Mouse (Mus musculus) neural tube, embryonic 11.5 days (tissue): Measurements from ENCODE around the gene Tpi1. TPM values are rescaled to one million over a fixed set of nuclear protein-coding genes. Genes with fewer than 3 reads are reported as not detected.
"Not testable (repeated sequence)": the region's sequence is repeated elsewhere in the genome, so short reads cannot be mapped to it uniquely, and the experiment has no call there.

Experiments
- ATAC-seq: fragments of 200-750 bp; cut with Nextera tagmentation; 2 replicates; pipeline ENCODE4 v1.8.0; 2017; ENCODE audit warnings: moderate number of reproducible peaks, mild to moderate bottlenecking, moderate TSS enrichment, moderate library complexity; ENCODE audit not compliant: insufficient read depth, low FRiP score, low TSS enrichment
- DNase-seq: peaks from one replicate; pipeline ENCODE4 v3.0.0-alpha.2; 2015; ENCODE audit warnings: low spot score
- H3K27ac ChIP-seq: fragments of 300-500 bp; sonication (generic); 2 replicates; pipeline ENCODE4 v1.5.1; 2014; ENCODE audit warnings: low read depth, mild to moderate bottlenecking, low read length
- H3K27me3 ChIP-seq: fragments of 300-500 bp; sonication (generic); 2 replicates; pipeline ENCODE4 v1.6.1; 2014; ENCODE audit warnings: mild to moderate bottlenecking, low read length, mixed read lengths; ENCODE audit not compliant: control insufficient read depth, insufficient read depth
- H3K36me3 ChIP-seq: fragments of 300-500 bp; sonication (generic); 2 replicates; pipeline ENCODE4 v1.6.1; 2014; ENCODE audit warnings: mild to moderate bottlenecking, low read length, moderate library complexity, mixed read lengths; ENCODE audit not compliant: control insufficient read depth, insufficient read depth
- H3K4me1 ChIP-seq: fragments of 300-500 bp; sonication (generic); 2 replicates; pipeline ENCODE4 v1.6.1; 2014; ENCODE audit warnings: low read length, mixed read lengths; ENCODE audit not compliant: control insufficient read depth, insufficient read depth
- H3K4me2 ChIP-seq: fragments of 300-500 bp; sonication (generic); 2 replicates; pipeline ENCODE4 v1.6.1; 2014; ENCODE audit warnings: low read depth, mild to moderate bottlenecking, moderate library complexity
- H3K4me3 ChIP-seq: fragments of 300-500 bp; sonication (generic); 2 replicates; pipeline ENCODE4 v1.5.1; 2014; ENCODE audit warnings: low read depth, low read length
- H3K9ac ChIP-seq: fragments of 300-500 bp; sonication (generic); 2 replicates; pipeline ENCODE4 v1.6.1; 2014; ENCODE audit warnings: mild to moderate bottlenecking, low read length
- H3K9me3 ChIP-seq: fragments of 300-500 bp; sonication (generic); 2 replicates; pipeline ENCODE4 v1.6.1; 2016; ENCODE audit warnings: low read length; ENCODE audit not compliant: control insufficient read depth
- WGBS: fragments of 180-500 bp; shearing (Covaris S2); extraction: QIAGEN DNeasy Blood & Tissue Kit; methylation state at CpG from one replicate; pipeline ENCODE4 v1.1.7; 2014; 5-methylcytosine and 5-hydroxymethylcytosine counted together
- polyA plus RNA-seq: library from polyadenylated mRNA; unstranded; fragments of >200 nt; fragmentation: Nextera tagmentation; extraction: Ambion mirVana; gene quantifications from 2 replicates; pipeline ENCODE4 v1.2.1, GENCODE M21; 2014

Tpi1 gene
- polyA plus RNA-seq, 1 experiment from 2014 or later, result 622 TPM

DNA sequence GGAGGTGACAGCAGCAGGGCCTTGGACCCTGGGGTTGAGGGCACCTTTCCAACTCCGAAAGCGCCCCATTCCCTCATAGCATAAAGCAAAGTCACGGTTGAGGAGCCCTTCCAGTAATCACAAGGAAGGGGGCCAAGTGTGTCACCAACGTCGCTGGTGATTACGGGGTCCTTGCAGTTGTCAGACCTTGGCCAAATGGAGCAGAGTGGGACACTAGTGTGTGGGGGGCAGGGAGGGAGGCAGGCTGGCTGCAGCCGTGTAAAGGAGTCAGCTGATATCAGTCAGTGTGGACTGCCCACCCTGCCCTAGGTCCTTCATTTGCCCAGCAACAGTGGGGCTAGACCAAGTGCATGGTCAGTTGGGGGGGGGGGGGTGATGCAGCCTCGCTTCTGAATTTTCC lies 352 bp upstream of the Tpi1 start:
- Histone ChIP-seq H3K9ac (peak overlapping the region; percentile 75; the same call in 1 of the 2 replicates), H3K4me1 (peaks cover 3% of the 10 kb centered on the region), H3K27me3 (no peaks in the 10 kb centered on the region), H3K9me3 (no peaks in the 10 kb centered on the region), H3K4me3 (peak overlapping the region; percentile 67), H3K4me2 (peak overlapping the region; percentile 87), H3K27ac (no peak overlapping the region; the same call in 1 of the 2 replicates), H3K36me3 (peaks cover 20% of the 10 kb centered on the region)
- peak; percentile 32 for ATAC-seq
- WGBS, result 39% methylated on average over 8 of the region's 8 CpGs
- peak; percentile 19 for DNase-seq

DNA sequence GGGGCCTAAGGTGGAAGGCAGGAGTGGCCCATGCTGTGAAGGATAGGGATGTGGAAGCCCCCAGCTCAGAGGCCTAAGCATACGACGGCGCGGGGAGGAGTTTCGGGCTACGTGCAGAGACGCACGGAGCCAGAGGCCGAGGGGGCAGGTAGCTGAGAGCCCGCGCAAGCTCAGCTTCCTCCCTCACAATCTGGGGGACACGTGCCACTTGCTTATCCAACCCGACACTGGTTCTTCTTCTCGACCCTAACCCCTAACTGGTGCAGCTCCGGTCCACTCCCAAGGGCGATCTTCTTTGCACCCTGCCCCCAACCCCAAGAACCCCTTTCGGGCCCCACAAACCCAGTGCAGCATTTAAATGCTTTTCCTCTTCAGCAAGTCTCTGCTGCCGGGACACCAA lies 600 bp downstream of the Tpi1 start:
- DNase-seq (peak; percentile 81), ATAC-seq (peak; percentile 56)
- peak overlapping the region; percentile 67 for H3K4me3 ChIP-seq
- H3K9me3 ChIP-seq, result no peaks in the 10 kb centered on the region
- no peaks in the 10 kb centered on the region for H3K27me3 ChIP-seq
- peak overlapping the region; percentile 75 for H3K9ac ChIP-seq
- H3K4me1 ChIP-seq, result peaks cover 7% of the 10 kb centered on the region
- H3K4me2 ChIP-seq, result peak overlapping the region; percentile 87
- peak overlapping the region; percentile 72 for H3K27ac ChIP-seq
- peaks cover 16% of the 10 kb centered on the region for H3K36me3 ChIP-seq
- WGBS, result under 1% methylated on average over 18 of the region's 18 CpGs

DNA sequence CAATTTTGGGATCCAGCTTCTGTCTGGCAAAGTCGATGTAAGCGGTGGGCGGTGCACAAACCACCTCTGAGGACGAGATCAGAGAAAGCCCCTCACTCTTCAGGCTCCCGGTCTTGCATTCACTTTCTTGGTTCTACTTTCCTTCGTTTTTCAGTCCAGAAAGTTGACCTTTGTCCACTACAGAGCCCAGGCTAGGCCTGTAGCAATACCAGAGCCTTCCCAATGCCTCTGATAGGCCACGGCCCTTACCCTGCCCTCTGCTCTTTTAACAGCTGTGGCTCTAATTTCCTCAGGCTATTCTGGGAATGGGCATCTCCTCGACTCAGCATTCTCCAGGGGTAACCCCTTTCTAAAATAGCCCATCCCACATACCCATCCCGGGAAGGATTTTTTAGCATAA lies 1.2 kb downstream of the Tpi1 start:
- Histone ChIP-seq H3K36me3 (peaks cover 10% of the 10 kb centered on the region; the same call in 1 of the 2 replicates), H3K4me3 (peak overlapping the region; percentile 67), H3K4me1 (peaks cover 7% of the 10 kb centered on the region), H3K27ac (peak overlapping the region; percentile 72), H3K4me2 (peak overlapping the region; percentile 87), H3K27me3 (no peaks in the 10 kb centered on the region), H3K9ac (peak overlapping the region; percentile 75), H3K9me3 (no peaks in the 10 kb centered on the region)
- 23% methylated on average over 9 of the region's 9 CpGs for WGBS
- DNase-seq, result peak; percentile 14
- no peak for ATAC-seq

DNA sequence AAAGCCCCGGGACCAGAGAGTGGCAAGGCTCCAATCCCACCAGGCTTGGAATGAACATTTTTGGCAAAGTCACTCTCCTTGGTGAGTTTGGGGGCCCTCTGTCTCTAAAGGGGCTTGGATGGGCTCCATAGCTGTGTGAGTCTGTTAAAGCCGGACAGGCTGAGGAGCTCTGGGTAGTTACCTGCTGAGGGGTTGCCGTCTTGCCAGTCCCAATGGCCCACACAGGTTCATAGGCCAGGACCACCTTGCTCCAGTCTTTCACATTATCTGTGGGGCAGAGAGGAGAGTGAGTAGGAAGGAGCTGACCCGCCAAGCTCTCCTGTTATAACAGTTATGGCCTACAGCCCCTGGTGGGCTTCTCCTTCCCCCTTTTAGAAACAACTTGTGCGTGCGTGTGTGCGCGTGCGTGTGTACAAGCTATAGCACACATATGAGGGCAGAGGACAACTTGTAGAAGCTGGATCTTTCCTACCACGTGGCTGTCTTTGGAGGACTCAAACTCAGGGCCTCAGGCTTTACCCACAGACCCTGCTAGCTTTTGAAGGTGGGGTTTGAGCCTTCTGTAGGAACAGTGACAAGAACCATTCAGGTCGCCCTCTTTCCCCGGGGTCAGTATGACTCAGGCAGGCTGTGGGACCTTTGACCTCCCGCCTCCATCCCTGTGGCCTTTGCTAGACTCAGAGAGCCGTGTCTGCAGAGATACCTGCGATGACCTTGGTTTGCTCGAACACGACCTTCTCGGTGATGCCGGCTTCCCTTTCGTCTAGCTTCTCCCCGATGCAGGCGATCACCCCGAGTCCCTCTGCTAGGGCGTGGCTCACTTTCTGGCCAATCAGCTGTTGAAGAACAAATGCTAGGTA lies 2.2 kb downstream of the Tpi1 start:
- H3K4me1 ChIP-seq, result peaks cover 7% of the 10 kb centered on the region
- H3K4me2 ChIP-seq, result peak overlapping the region; percentile 87
- no peaks in the 10 kb centered on the region for H3K9me3 ChIP-seq
- 0 out of 2 replicates have a peak overlapping the region, but pooled peaks have one; percentile 75 for H3K9ac ChIP-seq
- 86% methylated on average over 24 of the region's 24 CpGs for WGBS
- peak overlapping the region; percentile 67 for H3K4me3 ChIP-seq
- no peak overlapping the region for H3K27ac ChIP-seq
- no peak for ATAC-seq
- no peak for DNase-seq
- no peaks in the 10 kb centered on the region for H3K27me3 ChIP-seq
- peaks cover 8% of the 10 kb centered on the region; the same call in 1 of the 2 replicates for H3K36me3 ChIP-seq

DNA sequence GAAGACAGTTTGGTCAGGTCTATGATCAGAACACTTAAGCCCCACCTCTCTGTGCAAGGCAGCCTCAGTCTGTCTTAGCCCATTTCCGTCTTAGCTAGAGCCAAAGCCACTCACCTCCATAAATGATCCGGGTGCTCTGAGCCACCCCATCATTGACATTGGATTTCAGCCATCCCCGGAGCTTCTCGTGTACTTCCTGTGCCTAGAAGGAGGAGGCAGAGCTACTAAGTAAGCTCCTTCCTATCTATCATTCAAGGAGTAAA lies 2.8 kb downstream of the Tpi1 start:
- H3K36me3 ChIP-seq, result peaks cover 7% of the 10 kb centered on the region; the same call in 1 of the 2 replicates
- H3K9ac ChIP-seq, result no peak overlapping the region
- no peaks in the 10 kb centered on the region for H3K27me3 ChIP-seq
- DNase-seq (no peak), ATAC-seq (no peak)
- H3K27ac ChIP-seq, result no peak overlapping the region
- no peak overlapping the region for H3K4me2 ChIP-seq
- H3K9me3 ChIP-seq, result no peaks in the 10 kb centered on the region
- H3K4me1 ChIP-seq, result peaks cover 7% of the 10 kb centered on the region
- WGBS, result 92% methylated on average over 4 of the region's 4 CpGs
- H3K4me3 ChIP-seq, result no peak overlapping the region

DNA sequence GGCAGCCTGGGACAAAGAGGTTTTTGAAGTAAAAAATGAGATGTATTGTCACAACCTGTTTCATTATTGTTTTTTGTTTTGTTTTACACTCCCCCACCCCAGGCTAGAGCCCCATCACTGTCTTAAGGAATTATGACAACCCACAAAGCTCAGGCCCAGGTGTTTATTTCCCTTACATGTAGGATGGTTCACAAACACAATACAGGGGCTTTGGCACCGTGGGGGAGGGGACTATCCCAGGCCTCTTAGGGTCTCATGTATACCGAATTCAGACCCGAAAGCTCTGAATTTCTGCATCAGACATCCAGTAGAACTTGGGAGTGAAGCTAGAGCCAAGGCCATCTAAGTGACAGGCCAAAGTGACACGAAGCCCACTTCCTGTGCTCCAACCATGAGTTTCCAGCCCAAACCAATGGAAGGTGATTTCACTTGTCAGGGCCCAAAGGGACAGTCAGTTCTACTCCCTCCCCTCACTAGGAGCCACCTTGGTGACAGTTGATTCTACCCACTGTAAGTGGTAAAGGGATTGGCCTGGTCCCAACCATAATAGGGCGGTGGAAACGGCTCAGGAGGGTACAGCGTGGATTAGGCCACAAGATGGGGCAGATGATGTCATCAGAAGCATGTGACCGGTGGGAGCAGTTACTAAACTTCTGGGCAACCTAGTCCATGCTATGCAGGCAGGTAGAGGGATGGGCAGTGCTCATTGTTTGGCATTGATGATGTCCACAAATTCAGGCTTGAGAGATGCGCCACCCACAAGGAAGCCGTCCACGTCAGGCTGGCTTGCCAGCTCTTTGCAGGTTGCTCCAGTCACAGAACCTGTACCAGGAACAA lies 3.3 kb downstream of the Tpi1 start:
- DNase-seq, H3K9me3 ChIP-seq, ATAC-seq, H3K27ac ChIP-seq, H3K4me3 ChIP-seq, H3K4me2 ChIP-seq, H3K27me3 ChIP-seq, H3K9ac ChIP-seq, H3K36me3 ChIP-seq: not testable (repeated sequence)
- peaks cover 10% of the 10 kb centered on the region for H3K4me1 ChIP-seq
- 87% methylated on average over 11 of the region's 11 CpGs for WGBS

DNA sequence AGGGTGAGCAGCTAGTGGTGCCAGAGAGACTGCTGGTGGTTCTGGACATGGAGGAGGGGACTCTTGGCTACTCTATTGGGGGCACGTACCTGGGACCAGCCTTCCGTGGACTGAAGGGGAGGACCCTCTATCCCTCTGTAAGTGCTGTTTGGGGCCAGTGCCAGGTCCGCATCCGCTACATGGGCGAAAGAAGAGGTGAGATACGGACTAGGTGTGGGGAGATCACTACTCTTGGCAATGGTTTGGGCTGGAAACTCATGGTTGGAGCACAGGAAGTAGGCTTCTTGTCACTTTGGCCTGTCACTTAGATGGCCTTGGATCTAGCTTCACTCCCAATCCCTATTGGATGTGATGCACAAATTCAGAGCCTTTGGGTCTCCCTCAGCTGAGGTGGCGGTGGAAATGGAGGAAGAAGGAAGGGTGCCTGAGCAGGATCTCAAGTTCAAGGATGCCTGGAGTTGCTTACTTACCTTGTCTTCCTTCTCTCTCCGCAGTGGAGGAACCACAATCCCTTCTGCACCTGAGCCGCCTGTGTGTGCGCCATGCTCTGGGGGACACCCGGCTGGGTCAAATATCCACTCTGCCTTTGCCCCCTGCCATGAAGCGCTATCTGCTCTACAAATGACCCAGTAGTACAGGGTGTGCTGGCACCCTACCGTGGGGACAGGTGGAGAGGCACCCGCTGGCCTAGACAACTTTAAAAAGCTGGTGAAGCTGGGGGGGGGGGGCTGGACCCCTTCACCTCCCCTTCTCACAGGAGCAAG lies 4.1 kb downstream of the Tpi1 start:
- peaks cover 7% of the 10 kb centered on the region; the same call in 1 of the 2 replicates for H3K36me3 ChIP-seq
- DNase-seq (no peak), ATAC-seq (no peak)
- peak overlapping the region; percentile 65; the same call in 1 of the 2 replicates for H3K9ac ChIP-seq
- peak overlapping the region; percentile 52 for H3K4me3 ChIP-seq
- H3K27me3 ChIP-seq, result no peaks in the 10 kb centered on the region
- H3K4me2 ChIP-seq, result peak overlapping the region; percentile 99
- peaks cover 14% of the 10 kb centered on the region for H3K4me1 ChIP-seq
- 40% methylated on average over 14 of the region's 14 CpGs for WGBS
- no peaks in the 10 kb centered on the region for H3K9me3 ChIP-seq
- no peak overlapping the region; the same call in 1 of the 2 replicates for H3K27ac ChIP-seq

DNA sequence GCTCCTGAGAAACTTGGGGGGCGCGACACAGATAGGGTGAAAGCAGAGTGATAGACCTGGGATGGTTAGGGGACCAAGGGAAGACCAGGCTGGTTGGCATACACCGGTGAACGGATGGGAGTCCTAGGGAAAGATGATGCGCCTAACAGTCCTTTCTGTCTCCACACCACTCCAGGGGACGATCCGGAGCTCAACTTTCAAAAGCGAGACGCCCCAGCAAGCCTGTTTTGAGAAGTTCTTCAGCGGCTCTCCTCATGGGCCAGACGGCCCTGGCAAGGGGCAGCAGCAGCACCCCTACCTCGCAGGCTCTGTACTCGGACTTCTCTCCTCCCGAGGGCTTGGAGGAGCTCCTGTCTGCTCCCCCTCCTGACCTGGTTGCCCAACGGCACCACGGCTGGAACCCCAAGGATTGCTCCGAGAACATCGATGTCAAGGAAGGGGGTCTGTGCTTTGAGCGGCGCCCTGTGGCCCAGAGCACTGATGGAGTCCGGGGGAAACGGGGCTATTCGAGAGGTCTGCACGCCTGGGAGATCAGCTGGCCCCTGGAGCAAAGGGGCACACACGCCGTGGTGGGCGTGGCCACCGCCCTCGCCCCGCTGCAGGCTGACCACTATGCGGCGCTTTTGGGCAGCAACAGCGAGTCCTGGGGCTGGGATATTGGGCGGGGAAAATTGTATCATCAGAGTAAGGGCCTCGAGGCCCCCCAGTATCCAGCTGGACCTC lies 4.9 kb downstream of the Tpi1 start:
- under 1% methylated on average over 35 of the region's 35 CpGs for WGBS

More for the DNA sequence above, 4.9 kb downstream of the Tpi1 start:
- peak overlapping the region; percentile 99 for H3K4me2 ChIP-seq
- H3K9ac ChIP-seq, result peak overlapping the region; percentile 65
- DNase-seq (peak; percentile 88), ATAC-seq (peak; percentile 13; the same call in 1 of the 2 replicates)
- H3K27ac ChIP-seq, result peak overlapping the region; percentile 77
- H3K4me1 ChIP-seq, result peaks cover 14% of the 10 kb centered on the region
- peak overlapping the region; percentile 52 for H3K4me3 ChIP-seq
- no peaks in the 10 kb centered on the region for H3K27me3 ChIP-seq
- peaks cover 7% of the 10 kb centered on the region; the same call in 1 of the 2 replicates for H3K36me3 ChIP-seq
- no peaks in the 10 kb centered on the region for H3K9me3 ChIP-seq
